Mouse (Mus musculus): Measurements from ENCODE around the gene Ppp1r12a.
"Not testable (repeated sequence)": the region's sequence is repeated elsewhere in the genome, so short reads cannot be mapped to it uniquely, and the experiment has no call there.

Ppp1r12a gene

DNA sequence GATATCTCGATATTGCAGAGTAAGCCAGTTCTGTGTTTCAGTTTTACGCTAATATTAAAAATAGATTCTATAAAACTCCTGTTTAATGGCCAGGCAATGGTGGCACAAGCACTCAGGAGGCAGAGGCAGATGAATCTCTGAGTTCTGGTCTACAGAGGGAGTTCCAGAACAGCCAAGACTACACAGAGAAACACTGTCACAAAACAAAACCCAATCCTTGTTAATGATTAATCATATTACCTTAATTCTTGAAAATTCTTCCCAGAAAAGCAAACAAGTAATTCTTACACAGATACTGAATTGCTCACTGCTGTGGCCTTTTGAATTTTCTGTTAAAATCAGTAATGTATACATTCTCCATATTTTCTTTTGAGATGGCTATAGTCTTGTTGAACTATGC, 37.0 kb downstream of the Ppp1r12a start:
- no peak for DNase-seq (ENCODE audit: low read depth, low spot score)

DNA sequence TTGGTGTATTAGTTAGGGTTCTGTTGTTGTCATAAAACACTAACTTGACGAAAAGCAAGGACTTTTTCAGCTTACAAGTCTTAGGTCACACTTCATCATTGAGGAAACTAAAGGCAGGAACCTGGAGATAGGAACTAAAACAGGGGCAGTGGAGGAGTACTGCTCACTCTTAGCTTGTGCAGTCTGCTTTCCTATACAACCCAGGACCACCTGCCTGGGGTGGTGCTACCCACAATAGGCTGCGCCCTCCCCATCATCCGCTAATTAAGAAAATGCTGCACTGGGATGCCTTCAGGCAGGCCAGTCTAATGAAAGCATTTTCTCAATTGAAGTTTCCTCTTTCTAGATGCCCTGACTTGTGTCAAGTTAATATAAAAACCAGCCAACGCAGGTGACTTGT, 40.1 kb downstream of the Ppp1r12a start:
- DNase-seq (ENCODE audit: low read depth, low spot score) = no peak

DNA sequence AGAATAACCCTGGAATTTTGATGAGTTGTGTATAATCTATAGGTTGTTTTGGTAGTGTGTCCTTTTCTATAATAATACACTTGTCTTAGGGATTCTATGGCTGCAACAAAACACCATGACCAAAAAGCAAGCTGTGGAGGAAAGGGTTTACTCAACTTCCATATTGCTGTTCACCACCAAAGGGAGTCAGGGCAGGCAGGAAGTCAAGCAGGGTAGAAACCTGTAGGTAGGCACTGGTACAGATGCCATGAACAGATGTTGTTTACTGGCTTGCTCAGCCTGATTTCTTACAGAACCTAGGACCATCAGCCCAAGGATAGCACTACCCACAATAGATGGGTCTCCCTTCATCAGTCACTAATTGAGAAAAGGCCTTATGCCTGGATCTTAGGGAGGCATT, 41.4 kb downstream of the Ppp1r12a start:
- no peak for DNase-seq (ENCODE audit: low read depth, low spot score)

DNA sequence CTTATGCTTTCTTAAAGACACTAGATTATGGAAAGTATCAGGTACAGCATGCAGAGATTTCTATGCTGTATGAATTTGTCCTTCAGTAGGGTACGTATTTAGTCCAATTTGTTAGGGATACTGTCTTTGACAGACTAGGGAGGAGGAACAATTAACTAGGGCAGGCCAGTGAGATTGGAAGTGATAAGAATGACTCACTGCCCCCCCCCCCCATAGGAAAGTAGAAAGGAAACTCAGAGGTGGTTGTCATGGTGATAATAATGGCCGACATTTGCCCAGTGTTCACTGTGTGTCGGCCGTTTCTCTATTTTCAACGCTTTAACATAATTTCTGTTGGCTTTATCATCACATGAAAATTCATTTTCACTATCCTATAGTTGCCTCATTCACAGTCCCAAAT, 47.4 kb downstream of the Ppp1r12a start:
- DNase-seq (ENCODE audit: low read depth, low spot score) = no peak

DNA sequence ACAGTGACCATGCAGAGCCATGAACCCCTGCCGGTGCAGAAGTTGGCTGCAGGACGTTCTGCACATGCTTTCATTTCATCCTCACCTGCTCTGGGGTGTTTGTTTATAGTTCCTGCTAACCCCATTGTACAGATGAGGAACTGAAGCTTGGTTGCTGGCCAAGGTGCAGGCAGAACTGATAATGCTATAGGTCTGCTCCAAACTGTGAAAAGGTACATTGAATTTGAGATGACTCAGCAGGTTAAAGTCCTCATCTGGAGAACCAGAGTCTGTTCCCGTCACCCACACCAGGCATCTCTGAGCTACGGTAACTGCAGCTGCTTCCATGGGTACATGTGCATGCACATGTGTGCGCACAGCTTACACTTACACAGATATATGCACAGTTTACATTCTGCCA, 62.4 kb downstream of the Ppp1r12a start:
- DNase-seq (ENCODE audit: low read depth, low spot score) = no peak

DNA sequence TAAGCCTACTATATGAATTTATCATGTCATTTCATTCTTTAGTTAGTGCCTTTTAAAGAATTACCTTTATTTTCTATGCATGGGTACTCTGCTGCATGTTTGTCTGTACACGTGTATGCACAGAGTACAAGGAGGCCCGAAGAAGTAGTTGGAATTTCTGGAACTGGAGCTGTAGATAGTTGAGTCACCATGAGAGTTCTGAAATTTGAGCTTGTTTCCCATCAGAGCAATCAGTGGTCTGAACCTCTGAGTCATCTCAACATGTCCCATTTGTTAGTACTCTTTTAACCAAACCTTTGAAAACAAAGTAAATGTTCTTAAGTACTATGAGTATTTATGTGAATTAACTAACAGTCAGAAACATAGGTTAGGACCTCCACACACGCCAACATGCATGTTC, 75.1 kb downstream of the Ppp1r12a start:
- DNase-seq (ENCODE audit: low read depth, low spot score) = no peak

DNA sequence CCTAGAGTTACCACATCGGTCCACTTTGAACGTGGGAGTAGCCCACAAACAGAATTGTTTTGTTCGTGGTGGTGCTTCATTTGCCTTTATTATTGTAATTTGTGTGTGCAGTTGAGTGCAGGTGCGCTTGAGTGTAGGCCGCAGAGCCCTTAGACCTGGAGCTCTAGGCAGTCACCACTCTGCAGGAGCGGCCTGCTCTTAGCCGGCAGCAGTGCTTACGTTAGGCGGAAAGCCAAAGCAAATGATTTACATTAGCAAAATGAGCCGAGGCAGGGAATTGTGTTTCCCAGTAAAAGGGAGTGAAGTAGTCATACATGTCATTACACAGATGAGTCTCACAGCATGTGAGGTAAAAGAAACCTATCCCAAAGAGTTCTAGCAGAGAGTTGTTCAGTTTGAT, 77.1 kb downstream of the Ppp1r12a start:
- DNase-seq (ENCODE audit: low read depth, low spot score) = no peak

DNA sequence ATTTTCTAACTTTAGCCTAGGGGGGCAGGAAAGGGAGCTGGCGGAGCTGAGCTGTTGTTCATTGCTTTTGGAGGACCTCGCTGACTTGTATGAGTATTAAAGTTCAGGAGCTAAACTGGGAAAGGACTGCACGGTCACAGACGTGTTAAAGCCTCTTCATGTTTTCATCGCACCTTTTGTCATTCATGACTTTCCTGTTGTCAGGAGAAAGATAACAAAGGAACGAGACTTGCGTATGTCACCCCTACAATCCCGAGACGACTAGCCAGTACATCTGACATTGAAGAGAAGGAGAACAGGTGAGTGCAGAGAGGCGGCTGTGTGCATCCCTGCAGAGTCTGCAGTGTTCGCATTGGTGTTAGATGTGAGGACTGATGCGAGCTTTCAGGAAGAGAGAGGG, 88.7 kb downstream of the Ppp1r12a start:
- DNase-seq (ENCODE audit: low read depth, low spot score) = no peak

DNA sequence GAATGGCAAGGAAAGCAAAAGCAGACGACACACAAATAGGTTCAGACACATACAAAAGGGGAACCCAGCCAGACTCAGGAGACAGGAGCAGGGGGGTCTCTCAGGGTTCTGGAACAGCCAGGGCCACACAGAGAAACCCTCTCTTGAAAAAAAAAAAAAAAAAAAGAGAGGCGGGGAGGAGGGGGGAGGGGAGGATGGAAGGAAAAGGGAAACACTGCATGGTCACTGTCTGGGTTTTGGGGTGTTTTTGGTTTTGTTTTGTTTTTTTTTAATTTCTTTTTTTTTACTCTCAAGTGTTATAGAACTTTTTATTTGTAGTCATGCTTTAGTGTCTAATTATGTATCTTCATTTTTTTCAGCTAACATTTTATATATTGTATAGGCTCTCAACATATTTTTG, 89.2 kb downstream of the Ppp1r12a start:
- DNase-seq (ENCODE audit: low read depth, low spot score) = no peak

DNA sequence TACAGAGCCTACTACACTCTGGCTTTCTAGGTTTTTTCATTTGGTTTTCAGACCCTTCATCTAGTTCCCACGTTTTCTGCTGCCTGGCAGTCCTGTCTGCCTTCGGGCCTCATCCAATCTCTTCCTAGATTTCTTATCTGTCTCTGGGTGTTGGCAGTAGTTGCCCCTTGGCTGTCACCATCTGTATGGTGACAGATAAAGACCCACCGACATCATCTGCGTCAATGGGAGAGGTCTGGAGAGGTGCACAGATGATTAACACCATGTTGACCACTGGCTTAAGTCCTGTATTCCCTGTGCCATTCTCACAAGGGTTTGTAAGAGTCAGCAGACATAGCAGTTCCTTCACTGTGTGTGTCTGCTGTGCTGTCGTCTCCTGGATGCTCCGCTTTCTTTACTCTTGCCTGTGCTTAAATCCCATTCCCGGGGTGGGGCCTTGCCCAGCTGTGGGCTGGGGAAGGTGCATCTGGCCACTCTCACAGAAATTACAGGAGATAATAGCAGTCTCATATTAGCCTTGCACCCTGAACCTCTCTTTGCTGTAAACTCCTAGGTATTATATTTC, 93.9 kb downstream of the Ppp1r12a start:
- no peak for DNase-seq (ENCODE audit: low read depth, low spot score)

DNA sequence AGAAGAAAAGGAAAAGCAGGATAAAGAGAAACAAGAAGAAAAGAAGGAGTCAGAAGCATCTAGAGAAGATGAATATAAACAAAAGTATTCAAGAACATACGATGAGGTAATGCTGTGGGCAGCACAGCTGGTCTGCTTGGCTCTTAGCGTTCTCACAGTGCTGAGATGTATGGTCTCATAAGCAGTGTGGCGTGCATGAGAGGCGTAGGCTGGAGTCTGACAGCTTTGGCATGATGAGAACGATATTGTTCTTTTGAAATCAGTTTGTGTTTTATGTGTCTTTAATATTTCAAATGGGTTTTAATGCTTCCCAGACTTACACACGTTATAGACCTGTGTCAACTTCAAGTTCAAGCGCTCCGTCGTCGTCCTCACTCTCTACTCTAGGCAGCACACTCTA, 98.9 kb downstream of the Ppp1r12a start:
- DNase-seq (ENCODE audit: low read depth, low spot score) = no peak

DNA sequence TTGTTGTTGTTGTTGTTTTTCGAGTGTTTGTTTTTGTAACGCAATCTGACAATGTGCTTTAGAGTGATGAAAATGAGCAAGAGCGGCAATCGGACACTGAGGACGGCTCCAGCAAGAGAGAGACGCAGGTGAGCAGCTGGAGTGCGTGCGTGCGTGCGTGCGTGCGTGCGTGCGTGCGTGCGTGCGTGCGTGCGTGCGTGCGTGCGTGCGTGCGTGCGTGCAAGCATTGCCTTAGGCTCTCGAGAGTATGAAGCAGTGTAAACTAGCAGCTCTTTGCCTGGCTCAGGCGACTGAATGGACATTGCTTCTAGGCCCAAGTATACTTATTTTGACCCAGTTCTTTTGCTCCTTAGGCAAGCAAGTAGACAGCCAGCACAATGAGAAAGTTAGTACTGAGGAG, 102.6 kb downstream of the Ppp1r12a start:
- DNase-seq (ENCODE audit: low read depth, low spot score) = no peak

DNA sequence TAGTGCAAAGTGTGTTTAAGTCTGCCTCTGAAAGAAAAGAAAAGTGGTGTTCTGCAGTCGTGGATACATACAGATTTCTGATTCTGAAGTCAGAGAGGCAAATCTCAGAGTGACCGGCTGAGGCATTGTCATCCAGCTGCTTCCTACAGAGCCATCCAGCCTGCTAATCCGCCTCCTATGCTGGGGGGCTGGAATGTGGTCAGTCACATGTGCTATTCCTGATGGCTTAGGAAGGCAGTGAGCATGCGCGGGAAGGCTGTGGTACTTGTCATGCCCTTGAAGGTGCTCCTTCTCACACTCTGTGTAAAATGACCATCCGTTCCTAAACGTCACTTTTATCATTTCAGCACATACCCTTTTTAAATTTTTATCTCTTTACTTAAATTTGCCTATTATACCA, 109.2 kb downstream of the Ppp1r12a start:
- no peak for DNase-seq (ENCODE audit: low read depth, low spot score)

DNA sequence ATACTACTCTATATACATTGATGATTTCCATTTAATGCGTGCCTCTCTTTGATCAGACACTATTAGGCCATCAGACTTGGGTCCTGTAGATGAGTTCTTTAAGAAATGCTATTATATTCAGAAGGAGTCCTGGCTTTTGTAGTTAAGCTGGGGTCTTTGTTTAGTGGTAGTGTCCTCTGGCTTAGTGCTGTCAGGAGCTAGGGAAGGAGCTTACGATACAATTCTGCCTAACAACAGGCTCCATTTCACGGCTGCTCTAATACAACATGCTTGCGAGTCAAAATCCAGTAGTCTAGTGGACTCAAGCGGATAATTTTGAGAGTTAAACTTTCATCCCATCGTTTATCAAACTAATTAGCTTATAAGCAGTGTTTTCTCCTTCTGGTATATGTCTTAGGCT, 114.7 kb downstream of the Ppp1r12a start:
- no peak for DNase-seq (ENCODE audit: low read depth, low spot score)

DNA sequence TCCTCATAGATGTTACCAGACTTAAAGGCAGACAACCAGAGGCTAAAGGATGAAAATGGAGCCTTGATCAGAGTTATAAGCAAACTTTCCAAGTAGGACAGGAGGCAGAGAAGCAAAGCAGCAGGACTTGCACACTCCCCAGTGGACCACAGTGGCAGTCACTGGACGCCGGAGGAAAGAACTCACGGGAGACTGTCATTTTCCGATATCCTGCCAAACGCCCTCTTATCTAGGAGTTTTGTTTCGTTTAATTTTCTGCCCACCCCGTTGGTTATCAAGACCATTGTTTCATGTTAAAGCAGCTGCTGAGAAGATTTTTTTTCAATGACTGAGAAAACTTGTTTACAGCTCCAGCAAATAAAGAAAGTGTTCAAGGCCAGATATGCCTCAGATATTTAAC, 115.2 kb downstream of the Ppp1r12a start:
- no peak for DNase-seq (ENCODE audit: low read depth, low spot score)

DNA sequence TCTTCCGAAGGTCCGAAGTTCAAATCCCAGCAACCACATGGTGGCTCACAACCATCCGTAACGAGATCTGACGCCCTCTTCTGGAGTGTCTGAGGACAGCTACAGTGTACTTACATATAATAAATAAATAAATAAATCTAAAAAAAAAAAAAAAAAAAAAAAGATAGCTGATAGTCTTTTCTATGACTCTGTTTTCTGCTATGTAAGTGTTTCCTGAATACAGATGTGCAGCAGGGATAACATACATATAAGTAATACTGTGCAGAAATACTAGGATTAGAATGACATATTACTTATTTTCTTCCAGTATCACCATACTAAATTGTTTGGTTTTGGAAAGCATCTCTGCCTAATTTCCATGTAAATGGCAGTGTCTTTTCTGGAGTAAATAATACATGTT, 119.1 kb downstream of the Ppp1r12a start:
- DNase-seq (ENCODE audit: low read depth, low spot score) = not testable (repeated sequence)

DNA sequence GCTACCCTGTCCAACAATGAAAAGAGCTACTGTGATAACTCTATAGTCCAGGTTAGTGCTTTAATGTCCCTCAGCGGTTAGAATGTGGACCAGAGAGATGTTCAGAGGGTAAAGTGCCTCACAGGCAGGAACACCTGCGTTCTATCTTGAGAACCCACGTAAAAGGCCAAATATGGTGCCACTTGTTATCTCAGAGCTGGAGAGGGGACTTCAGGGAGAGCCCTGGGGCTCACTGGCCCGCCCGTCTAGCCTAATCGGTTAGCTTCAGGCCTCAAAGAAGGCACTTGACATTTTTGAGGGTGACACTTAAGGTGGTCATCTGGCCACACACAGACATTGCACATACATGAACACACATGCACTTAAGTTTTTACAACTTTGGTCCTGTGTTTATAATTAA, 120.4 kb downstream of the Ppp1r12a start:
- DNase-seq (ENCODE audit: low read depth, low spot score) = no peak

DNA sequence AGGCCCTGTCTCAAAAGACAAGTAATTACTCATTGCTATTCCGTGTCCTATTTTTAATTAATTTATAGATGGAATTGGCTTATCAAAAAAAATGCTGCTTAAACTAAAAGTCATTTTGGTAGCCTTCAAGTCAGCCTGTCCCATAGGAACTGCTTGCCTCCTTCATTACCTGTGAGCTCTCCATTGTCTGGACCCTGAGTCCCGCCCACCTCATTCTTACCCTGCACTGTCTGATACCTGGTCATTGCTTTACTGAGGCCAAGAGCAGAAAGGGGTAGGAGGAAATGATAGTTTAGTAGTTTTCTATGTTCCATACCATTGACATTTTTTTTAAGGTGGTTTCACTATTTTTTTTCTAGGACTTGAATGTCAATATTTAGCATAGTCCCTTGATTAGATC, 121.4 kb downstream of the Ppp1r12a start:
- no peak for DNase-seq (ENCODE audit: low read depth, low spot score)

DNA sequence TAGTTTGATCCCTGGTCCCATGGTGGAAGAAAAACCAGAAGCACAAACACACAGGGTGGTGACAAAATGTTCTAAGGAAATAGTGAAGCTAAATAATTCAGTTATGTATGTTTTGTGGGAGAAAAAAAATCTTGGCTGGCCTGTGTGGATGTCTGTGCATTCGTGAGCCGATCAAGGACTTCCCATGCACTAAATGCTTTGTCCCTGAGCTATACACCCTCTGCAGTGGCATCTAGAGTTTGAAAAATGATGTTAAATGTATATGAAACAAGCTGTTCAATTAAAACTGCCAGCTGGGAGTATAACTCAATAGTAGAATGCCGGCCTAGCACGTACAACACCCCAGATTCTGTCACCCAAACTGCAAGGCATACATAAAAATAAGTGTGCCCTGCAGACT, 121.8 kb downstream of the Ppp1r12a start:
- DNase-seq (ENCODE audit: low read depth, low spot score) = no peak

DNA sequence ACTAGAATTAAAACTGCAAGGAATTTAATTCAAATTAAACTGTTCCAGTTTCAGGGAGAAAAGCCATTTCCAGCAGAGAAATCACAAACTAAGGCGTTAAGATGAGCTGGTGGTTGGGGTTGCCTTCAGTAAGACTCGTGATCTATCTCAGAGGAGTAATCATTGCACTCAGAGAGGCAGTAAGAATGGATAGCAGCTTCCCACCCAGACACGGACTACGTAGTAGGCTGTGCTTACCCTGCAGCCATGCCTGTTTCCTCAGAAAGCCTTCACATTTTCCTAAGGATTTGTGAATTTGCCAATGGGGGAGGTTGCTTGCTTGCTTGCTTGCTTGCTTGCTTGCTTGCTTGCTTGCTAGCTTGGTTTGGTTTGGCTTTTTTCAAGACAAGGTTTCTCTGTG, 122.5 kb downstream of the Ppp1r12a start:
- no peak for DNase-seq (ENCODE audit: low read depth, low spot score)

DNA sequence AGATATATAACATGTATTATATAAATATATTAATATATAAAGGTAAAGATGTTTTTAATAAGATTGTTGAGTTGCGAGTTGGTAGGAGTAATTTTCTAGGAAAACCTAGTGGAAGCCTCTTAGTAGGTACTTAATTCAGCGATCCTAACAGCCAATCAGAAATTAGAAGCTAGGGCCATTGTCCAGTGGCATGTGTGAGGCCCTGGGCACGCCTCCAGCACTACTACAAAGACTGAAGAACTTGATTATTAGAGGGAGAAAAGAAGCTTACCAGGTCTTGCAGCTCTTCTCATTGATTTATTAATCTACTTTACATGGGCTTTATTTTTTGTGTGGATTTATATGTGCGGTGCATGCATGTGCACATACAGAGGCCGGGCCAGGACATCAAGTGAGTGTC, 123.0 kb downstream of the Ppp1r12a start:
- DNase-seq (ENCODE audit: low read depth, low spot score) = no peak

DNA sequence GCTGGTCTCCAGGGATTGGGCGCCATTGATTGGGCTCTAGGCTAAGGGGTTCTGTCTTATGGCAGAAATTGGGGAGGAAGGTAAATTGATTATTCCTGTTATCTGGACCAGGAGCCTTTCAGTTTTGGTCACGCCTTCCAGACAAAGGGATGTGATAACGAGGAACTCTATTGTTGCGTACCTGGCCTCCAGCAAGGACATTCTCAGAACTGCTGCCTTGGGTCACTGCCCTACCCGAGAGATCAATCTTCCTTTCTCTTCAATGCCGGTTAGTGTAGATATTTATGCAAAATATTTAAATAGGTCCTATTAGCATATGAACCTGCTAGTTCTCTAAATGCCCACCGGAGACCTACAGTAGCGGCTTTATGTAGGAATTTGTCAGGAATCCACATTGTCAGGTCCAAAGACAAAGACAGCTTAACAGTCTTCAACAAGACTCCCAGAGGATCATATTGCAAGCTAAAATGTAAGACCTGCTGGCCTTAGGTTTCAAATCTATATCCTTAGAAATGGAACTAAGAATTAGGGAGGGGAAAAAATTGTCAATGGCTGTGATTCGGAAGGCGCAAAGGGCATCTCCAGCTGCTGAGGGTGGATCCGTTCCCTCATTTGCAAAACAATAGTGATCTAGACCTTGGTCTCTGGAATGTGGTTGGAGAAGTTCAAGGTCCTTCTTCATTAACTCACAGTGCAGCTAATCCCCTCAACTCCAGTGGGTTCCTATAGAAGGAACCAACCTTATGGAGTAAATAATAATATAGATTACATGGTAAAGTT, 124.9 kb downstream of the Ppp1r12a start:
- no peak for DNase-seq (ENCODE audit: low read depth, low spot score)

DNA sequence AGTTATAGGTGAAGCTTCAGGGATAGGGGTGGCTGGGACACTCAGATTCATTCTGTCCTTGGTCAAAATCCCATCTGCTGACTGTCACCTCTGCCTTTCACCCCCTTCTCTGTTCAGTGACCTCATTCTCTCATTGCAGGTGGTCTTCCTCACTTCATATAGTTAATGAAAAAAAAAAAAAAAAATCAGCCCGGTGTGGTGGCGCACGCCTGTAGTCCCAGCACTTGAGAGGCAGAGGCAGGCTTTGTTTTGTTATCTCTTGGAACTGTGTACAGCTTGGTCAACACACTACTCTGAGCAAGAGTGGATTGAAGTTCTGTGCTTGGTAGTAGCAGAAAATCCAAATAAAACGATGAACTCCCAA, 125.4 kb downstream of the Ppp1r12a start:
- no peak for DNase-seq (ENCODE audit: low read depth, low spot score)

DNA sequence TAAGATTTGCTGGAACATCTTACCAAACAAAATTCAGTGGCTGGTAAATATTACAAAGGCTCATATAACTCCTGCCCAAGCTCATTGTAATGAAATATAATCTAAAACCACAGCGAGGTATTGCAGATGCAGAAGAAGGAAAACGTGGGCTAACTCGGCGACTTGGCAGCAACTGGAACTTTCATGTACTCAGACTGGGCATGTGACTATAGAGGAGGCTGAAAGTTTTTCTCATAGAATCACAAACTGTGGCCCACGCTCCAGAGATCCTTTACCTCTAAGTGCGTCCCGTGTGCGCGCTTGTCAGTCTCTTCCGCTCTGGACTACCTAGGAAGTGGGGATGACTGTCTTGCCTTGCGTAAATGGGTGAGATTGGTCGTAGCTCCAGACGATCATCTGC, 128.1 kb downstream of the Ppp1r12a start:
- DNase-seq (ENCODE audit: low read depth, low spot score) = no peak

Data from WW6 (cell line).